Mouse (Mus musculus) bone marrow, adult 2 months (tissue): ENCODE results near the gene Aph1a.

Source experiments
- CTCF ChIP-seq: fragments of 200-500 bp; IDR thresholded peaks from 2 replicates; pipeline ENCODE4 v1.5.1; 2011; ENCODE audit warnings: low read length, control low read depth; ENCODE audit not compliant: control insufficient read depth, insufficient read depth
- POLR2A ChIP-seq: fragments of 200-500 bp; IDR thresholded peaks from 2 replicates; pipeline ENCODE4 v1.6.1; 2011; ENCODE audit warnings: low read depth, mild to moderate bottlenecking, control low read depth, low read length, borderline replicate concordance; ENCODE audit not compliant: control insufficient read depth

- no peak for TF ChIP-seq POLR2A
- no peak for TF ChIP-seq CTCF
Observed at GRCm38 (mm10) chr3:95930471-95930789, 36.7 kb downstream of the Aph1a start.
